Comparison of ENCODE assay signal across 8 mouse cellular contexts in genomic region chrX:142818057-142818682, GRCm38 (mm10).
DNase-seq lines count a peak whose midpoint lies in the region; ATAC-seq lines count a peak whose summit lies in the region.

No protein-coding gene starts in this region.

- no peak overlapping the region for H3K27ac ChIP-seq in liver, embryonic 12.5 days

- no peaks in the 10 kb centered on the region for H3K27me3 ChIP-seq in liver, embryonic 12.5 days (replicated peaks)

- 0 out of 2 replicates have a peak, but pooled peaks have one; percentile 8 for ATAC-seq in liver, embryonic 12.5 days

- no peaks in the 10 kb centered on the region for H3K9me3 ChIP-seq in liver, embryonic 12.5 days (replicated peaks)

- 55% methylated on average over 10 of the region's 10 CpGs for whole genome bisulfite sequencing in liver, embryonic 12.5 days (ENCODE audit: insufficient replicate concordance)

- no peak overlapping the region for H3K4me2 ChIP-seq in liver, embryonic 12.5 days

- no peak overlapping the region for H3K4me3 ChIP-seq in liver, embryonic 12.5 days

- DNase-seq in heart, postnatal 4 days = peak; percentile 65
- no peak for DNase-seq in heart, adult 8-10 months (ENCODE audit: low spot score)
- DNase-seq in CD8-positive naive resting alpha-beta T cell, adult 2 months (ENCODE audit: low read depth in 2 of 2, low spot score in 2 of 2) = peak; percentile 6 to 38
- DNase-seq in c-Kit-negative CD71-positive TER-119-positive erythroid progenitor cells, embryonic 14.5 days (ENCODE audit: low read depth, low spot score) = peak; percentile 22
- DNase-seq in frontal cortex, postnatal 36 days (ENCODE audit: low spot score in 2 of 2) = peak; percentile 35 to 50
- DNase-seq in retina, embryonic 14.5 days (ENCODE audit: low spot score) = peak; percentile 64
- no peak for DNase-seq in ovary, adult 18-20 months (ENCODE audit: low spot score)

- H3K4me1 ChIP-seq in liver, embryonic 12.5 days = no peaks in the 10 kb centered on the region

- H3K36me3 ChIP-seq in liver, embryonic 12.5 days = peaks cover 5% of the 10 kb centered on the region; the same call in 1 of the 2 replicates

- no peak overlapping the region for H3K9ac ChIP-seq in liver, embryonic 12.5 days

Comparison
In these comparisons a context has a peak if more than half of its experiments do, and no peak if none do; other contexts are left out.
1. DNase-seq: peak in heart, postnatal 4 days (single experiment), CD8-positive naive resting alpha-beta T cell, adult 2 months (2 of 2), c-Kit-negative CD71-positive TER-119-positive erythroid progenitor cells, embryonic 14.5 days (single experiment), frontal cortex, postnatal 36 days (2 of 2) and retina, embryonic 14.5 days (single experiment); none in heart, adult 8-10 months (single experiment) and ovary, adult 18-20 months (single experiment).